Comparison of ENCODE assay signal across 8 mouse cellular contexts in the genomic region with DNA sequence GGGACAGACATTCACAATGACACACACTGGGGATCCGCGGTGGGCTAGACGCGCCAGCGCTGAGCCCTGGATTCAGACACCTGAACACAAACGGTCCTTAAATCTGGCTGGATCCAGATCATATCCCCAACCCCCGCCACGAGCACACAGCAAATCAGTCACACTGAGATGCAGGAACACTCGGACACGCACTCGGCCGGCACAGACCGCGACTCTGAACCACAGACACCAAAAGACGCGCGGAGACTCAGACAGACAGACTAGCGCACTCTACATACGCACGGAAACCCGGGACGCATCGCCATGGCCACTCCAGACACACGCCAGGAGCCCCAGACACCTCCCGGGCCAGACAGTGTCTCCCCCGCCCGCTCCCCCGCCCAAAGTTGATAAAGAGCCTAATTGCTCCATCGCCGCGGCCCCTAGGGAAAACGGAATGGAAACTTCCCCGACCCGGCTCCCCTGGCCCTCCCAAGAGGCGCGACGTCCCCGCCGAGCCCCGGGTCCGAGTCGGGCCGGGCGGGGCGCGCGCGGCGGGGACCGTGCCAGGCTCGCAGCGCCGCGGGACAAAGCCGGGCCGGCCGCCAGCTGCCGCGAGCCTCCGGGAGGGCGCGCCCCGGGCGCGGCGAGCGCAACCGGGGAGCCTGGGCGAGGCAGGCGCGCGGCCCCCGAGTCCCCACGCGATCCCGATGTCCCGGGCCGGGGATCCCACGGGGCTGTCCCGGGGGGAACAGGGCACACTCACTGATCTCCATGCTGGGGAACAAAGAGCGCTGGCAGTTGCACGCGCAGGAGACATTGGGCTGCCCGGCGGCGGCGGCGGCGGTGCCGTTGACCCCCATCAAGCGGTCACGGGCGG. TPM values are rescaled to one million over a fixed set of nuclear protein-coding genes. Genes with fewer than 3 reads are reported as not detected.
DNase-seq lines count a peak whose midpoint lies in the region; ATAC-seq and TF ChIP-seq lines count a peak whose summit lies in the region.

No protein-coding gene starts in this region.

- no peak for TF ChIP-seq CTCF in brain, embryonic 14.5 days (IDR thresholded peaks at IDR 0.05; ENCODE audit: borderline replicate concordance, extremely low read depth, insufficient read depth, insufficient read length)
- TF ChIP-seq CTCF in liver, adult 2 months (IDR thresholded peaks at IDR 0.05; ENCODE audit: low read depth, low read length), result no peak

- no peaks in the 10 kb centered on the region for H3K27me3 ChIP-seq in forebrain, embryonic 16.5 days (replicated peaks; ENCODE audit: control insufficient read depth, insufficient read depth, low read length)
- no peaks in the 10 kb centered on the region for H3K27me3 ChIP-seq in hindbrain, embryonic 14.5 days (ENCODE audit: control insufficient read depth, insufficient read depth, low read length)
- H3K27me3 ChIP-seq in liver, adult 2 months (ENCODE audit: control insufficient read depth, insufficient read depth, low read length), result no peaks in the 10 kb centered on the region

- peak overlapping the region; percentile 97 for H3K4me3 ChIP-seq in forebrain, embryonic 16.5 days (replicated peaks; ENCODE audit: low read length)
- H3K4me3 ChIP-seq in hindbrain, embryonic 14.5 days (replicated peaks; ENCODE audit: low read length), result peak overlapping the region; percentile 95
- H3K4me3 ChIP-seq in liver, adult 2 months (ENCODE audit: insufficient read depth, low read depth, low read length), result peak overlapping the region; percentile 59

- peak overlapping the region; percentile 87 for H3K27ac ChIP-seq in forebrain, embryonic 16.5 days (ENCODE audit: low read length)
- peak overlapping the region; percentile 91 for H3K27ac ChIP-seq in hindbrain, embryonic 14.5 days
- no peak overlapping the region for H3K27ac ChIP-seq in liver, adult 2 months (replicated peaks; ENCODE audit: insufficient read depth, low read depth, low read length)

- ATAC-seq in forebrain, embryonic 16.5 days, result peak; percentile 13; the same call in 1 of the 2 replicates
- peak; percentile 13; the same call in 1 of the 2 replicates for ATAC-seq in hindbrain, embryonic 14.5 days (ENCODE audit: low FRiP score)

- H3K4me2 ChIP-seq in forebrain, embryonic 16.5 days (ENCODE audit: low read length), result peak overlapping the region; percentile 97
- H3K4me2 ChIP-seq in hindbrain, embryonic 14.5 days (replicated peaks), result peak overlapping the region; percentile 87

- DNase-seq in layer of hippocampus, postnatal 36 days, result peak; percentile 35 to 36
- DNase-seq in layer of hippocampus, postnatal 25 days (ENCODE audit: extremely low spot score in 1 of 2, low spot score in 1 of 2), result no peak
- DNase-seq in brain, embryonic 14.5 days (ENCODE audit: low read depth), result peak; percentile 68
- DNase-seq in hindbrain, embryonic 14.5 days (ENCODE audit: low spot score), result no peak
- DNase-seq in liver, adult 2 months (ENCODE audit: extremely low read depth, low read depth, low spot score), result no peak
- peak; percentile 71 for DNase-seq in neural tube, embryonic 10.5 days (ENCODE audit: extremely low spot score, low spot score)
- DNase-seq in urinary bladder, postnatal 4 days (ENCODE audit: low spot score in 2 of 2), result no peak

- no peaks in the 10 kb centered on the region for H3K36me3 ChIP-seq in forebrain, embryonic 16.5 days (ENCODE audit: control insufficient read depth, insufficient read depth)
- no peaks in the 10 kb centered on the region for H3K36me3 ChIP-seq in hindbrain, embryonic 14.5 days (replicated peaks; ENCODE audit: control insufficient read depth, insufficient read depth)
- H3K36me3 ChIP-seq in liver, adult 2 months (ENCODE audit: control insufficient read depth, insufficient read depth, low read length), result no peaks in the 10 kb centered on the region

- TF ChIP-seq POLR2A in brain, embryonic 14.5 days (IDR thresholded peaks at IDR 0.05; ENCODE audit: borderline replicate concordance, extremely low read depth, insufficient read depth, insufficient read length, poor library complexity, severe bottlenecking), result no peak
- no peak for TF ChIP-seq POLR2A in liver, adult 2 months (IDR thresholded peaks at IDR 0.05; ENCODE audit: extremely low read depth, insufficient read depth, low read length)

- H3K4me1 ChIP-seq in forebrain, embryonic 16.5 days (replicated peaks; ENCODE audit: control insufficient read depth, insufficient read depth, low read length), result peaks cover 52% of the 10 kb centered on the region
- H3K4me1 ChIP-seq in hindbrain, embryonic 14.5 days (replicated peaks; ENCODE audit: control insufficient read depth, insufficient read depth, low read length), result peaks cover 45% of the 10 kb centered on the region
- H3K4me1 ChIP-seq in liver, adult 2 months (ENCODE audit: control insufficient read depth, insufficient read depth, low read length), result no peaks in the 10 kb centered on the region

- H3K9me3 ChIP-seq in forebrain, embryonic 16.5 days (ENCODE audit: control insufficient read depth, low read length), result no peaks in the 10 kb centered on the region
- H3K9me3 ChIP-seq in hindbrain, embryonic 14.5 days (ENCODE audit: control insufficient read depth, low read length), result no peaks in the 10 kb centered on the region

- no peaks in the 10 kb centered on the region for H3K79me2 ChIP-seq in liver, adult 2 months (ENCODE audit: control insufficient read depth, insufficient read depth, low read length)

- peak overlapping the region; percentile 99 for H3K9ac ChIP-seq in forebrain, embryonic 16.5 days (replicated peaks; ENCODE audit: low read depth, low read length)
- H3K9ac ChIP-seq in hindbrain, embryonic 14.5 days, result peak overlapping the region; percentile 100
- peak overlapping the region; percentile 81 for H3K9ac ChIP-seq in liver, adult 2 months (ENCODE audit: low read depth, low read length)

- under 1% methylated on average over 89 of the region's 93 CpGs for WGBS in forebrain, embryonic 16.5 days
- WGBS in hindbrain, embryonic 14.5 days, result under 1% methylated on average over 85 of the region's 93 CpGs
- whole genome bisulfite sequencing in liver, adult 2 months, result under 1% methylated on average over 87 of the region's 93 CpGs

RNA-seq across cellular contexts. Expression of gene Pmepa1, which starts 0.8 kb away (rescaled TPM):
- 10 to 100 TPM; 20.3 to 23.2 TPM for total RNA-seq in layer of hippocampus, postnatal 36 days (2021)
- total RNA-seq in layer of hippocampus, postnatal 25 days (2021), result 10 to 100 TPM; 26.2 TPM
- 25.5 and 31.7 TPM in 2 replicates for polyA plus RNA-seq in brain, embryonic 14.5 days (2012; rRNA removed)
- polyA plus RNA-seq in forebrain, embryonic 16.5 days (2015; fragmentation: Nextera tagmentation; extraction: Ambion mirVana), result 7.2 and 7.3 TPM in 2 replicates
- polyA plus RNA-seq in hindbrain, embryonic 14.5 days (2014; fragmentation: Nextera tagmentation; extraction: Ambion mirVana), result 5.3 and 5.4 TPM in 2 replicates
- total RNA-seq in liver, adult 2 months (2014; rRNA removed), result 0.28 and 0.60 TPM in 2 replicates
- 1.8 and 4.1 TPM in 2 replicates for polyA plus RNA-seq in liver, adult 2 months (2012; rRNA removed)

RNA-seq across cellular contexts. Expression of gene Zbp1, which starts 56.8 kb away (rescaled TPM):
- under 1 TPM in 1 of 2 experiments, not detected in 1; 0.35 TPM for total RNA-seq in layer of hippocampus, postnatal 36 days (2021)
- total RNA-seq in layer of hippocampus, postnatal 25 days (2021), result not detected
- 0.18 and 0.40 TPM in 2 replicates for polyA plus RNA-seq in brain, embryonic 14.5 days (2012; rRNA removed)
- polyA plus RNA-seq in forebrain, embryonic 16.5 days (2015; fragmentation: Nextera tagmentation; extraction: Ambion mirVana), result not detected in 2 replicates
- 0.27 TPM in 1 of 2 replicates, not detected in the other for polyA plus RNA-seq in hindbrain, embryonic 14.5 days (2014; fragmentation: Nextera tagmentation; extraction: Ambion mirVana)
- total RNA-seq in liver, adult 2 months (2014; rRNA removed), result 8.1 and 10.8 TPM in 2 replicates
- 9.2 and 13.2 TPM in 2 replicates for polyA plus RNA-seq in liver, adult 2 months (2012; rRNA removed)

Comparison
In these comparisons a context has a peak if more than half of its experiments do, and no peak if none do; other contexts are left out.
1. DNase-seq: peak in layer of hippocampus, postnatal 36 days (2 of 2), brain, embryonic 14.5 days (single experiment) and neural tube, embryonic 10.5 days (single experiment); none in layer of hippocampus, postnatal 25 days (0 of 2), hindbrain, embryonic 14.5 days (single experiment), liver, adult 2 months (single experiment) and urinary bladder, postnatal 4 days (0 of 2).
2. Peak in every context shown above with its lines, with median percentiles within 50 percentile points of each other: H3K4me3 ChIP-seq and H3K9ac ChIP-seq.